Mouse (Mus musculus) mature B cell (primary cell): ENCODE data around the gene Pla2g5.
"Not testable (repeated sequence)": the region's sequence is repeated elsewhere in the genome, so short reads cannot be mapped to it uniquely, and the experiment has no call there.

Source experiments
- in situ Hi-C: fragments of 300-500 bp; cut with MboI; formaldehyde crosslinking; loops from 2 replicates; pipeline ENCODE4 v1.14.3; 2019

The Pla2g5 gene

GRCm38 (mm10) chr4:138858446-138858845, 4.8 kb downstream of the Pla2g5 start:
- in situ Hi-C loops, result loop anchor here (10.0 kb wide), 1 partner anchor 414 kb away; no protein-coding TSS in a partner anchor

GRCm38 (mm10) chr4:138857576-138857975, 5.7 kb downstream of the Pla2g5 start:
- in situ Hi-C loops, result loop anchor here (10.0 kb wide), 1 partner anchor 413 kb away; no protein-coding TSS in a partner anchor

GRCm38 (mm10) chr4:138856491-138856890, 6.8 kb downstream of the Pla2g5 start:
- in situ Hi-C loops, result loop anchor here (10.0 kb wide), 1 partner anchor 412 kb away; no protein-coding TSS in a partner anchor

- in situ Hi-C loops, result loop anchor here (10.0 kb wide), 1 partner anchor 410 kb away; no protein-coding TSS in a partner anchor
Measured at GRCm38 (mm10) chr4:138855092-138855632, 8.1 kb downstream of the Pla2g5 start.

GRCm38 (mm10) chr4:138852961-138853360, 10.3 kb downstream of the Pla2g5 start:
- in situ Hi-C loops, result loop anchor here (10.0 kb wide), 1 partner anchor 408 kb away; no protein-coding TSS in a partner anchor

GRCm38 (mm10) chr4:138851463-138851862, 11.8 kb downstream of the Pla2g5 start:
- in situ Hi-C loops, result loop anchor here (10.0 kb wide), 1 partner anchor 407 kb away; no protein-coding TSS in a partner anchor

- in situ Hi-C loops, result no loop called here
Measured at GRCm38 (mm10) chr4:138841386-138841785, 21.9 kb downstream of the Pla2g5 start.

GRCm38 (mm10) chr4:138840726-138841125, 22.6 kb downstream of the Pla2g5 start:
- in situ Hi-C loops, result no loop called here

GRCm38 (mm10) chr4:138839806-138840205, 23.5 kb downstream of the Pla2g5 start:
- in situ Hi-C loops, result no loop called here

GRCm38 (mm10) chr4:138827147-138827546, 36.1 kb downstream of the Pla2g5 start:
- in situ Hi-C loops, result no loop called here

- in situ Hi-C loops, result no loop called here
Measured at GRCm38 (mm10) chr4:138825751-138826567, 37.3 kb downstream of the Pla2g5 start.

- in situ Hi-C loops, result no loop called here
Measured at GRCm38 (mm10) chr4:138824660-138825059, 38.6 kb downstream of the Pla2g5 start.

GRCm38 (mm10) chr4:138824161-138824560, 39.1 kb downstream of the Pla2g5 start:
- in situ Hi-C loops, result not testable (repeated sequence)

- in situ Hi-C loops, result no loop called here
Measured at GRCm38 (mm10) chr4:138821036-138821435, 42.2 kb downstream of the Pla2g5 start.

GRCm38 (mm10) chr4:138819101-138819500, 44.2 kb downstream of the Pla2g5 start:
- in situ Hi-C loops, result no loop called here

GRCm38 (mm10) chr4:138817736-138818135, 45.5 kb downstream of the Pla2g5 start:
- in situ Hi-C loops, result no loop called here

- in situ Hi-C loops, result no loop called here
Measured at GRCm38 (mm10) chr4:138816166-138816565, 47.1 kb downstream of the Pla2g5 start.

GRCm38 (mm10) chr4:138806920-138807541, 56.3 kb downstream of the Pla2g5 start:
- in situ Hi-C loops, result no loop called here

- in situ Hi-C loops, result no loop called here
Measured at GRCm38 (mm10) chr4:138806160-138806559, 57.1 kb downstream of the Pla2g5 start.

GRCm38 (mm10) chr4:138805248-138805647, 58.0 kb downstream of the Pla2g5 start:
- in situ Hi-C loops, result no loop called here

- in situ Hi-C loops, result no loop called here
Measured at GRCm38 (mm10) chr4:138802917-138803316, 60.4 kb downstream of the Pla2g5 start.

GRCm38 (mm10) chr4:138801631-138802030, 61.7 kb downstream of the Pla2g5 start:
- in situ Hi-C loops, result no loop called here
